Comparison of ENCODE assay signal across 9 mouse cellular contexts in genomic region chr5:148379455-148380245, GRCm38 (mm10). TPM values are rescaled to one million over a fixed set of nuclear protein-coding genes. Genes with fewer than 3 reads are reported as not detected.
DNase-seq lines count a peak whose midpoint lies in the region; ATAC-seq lines count a peak whose summit lies in the region.
"Had no signal": no experiment of that assay in that cellular context is flagged by ENCODE, and none has a peak within 500 bp of the region (broad histone marks: within the 10 kb centered on the region; RNA-seq: fewer than 3 reads in every experiment).

No protein-coding gene starts in this region.

- intact Hi-C loops in left cerebral cortex, postnatal 25 days (cut with DNase I): no loop called here

- no peak overlapping the region for H3K9ac ChIP-seq in liver, embryonic 12.5 days
- H3K9ac ChIP-seq: heart, embryonic 13.5 days had no signal

- no peaks in the 10 kb centered on the region for H3K27me3 ChIP-seq in liver, embryonic 12.5 days (replicated peaks)
- no peaks in the 10 kb centered on the region for H3K27me3 ChIP-seq in forebrain, embryonic 10.5 days (ENCODE audit: poor library complexity, severe bottlenecking)
- H3K27me3 ChIP-seq: heart, embryonic 13.5 days had no signal

- H3K4me2 ChIP-seq in liver, embryonic 12.5 days: no peak overlapping the region
- H3K4me2 ChIP-seq: heart, embryonic 13.5 days had no signal

- peak; percentile 65 for DNase-seq in CD4-positive, CD25-positive, alpha-beta regulatory T cell, adult 2 months (ENCODE audit: low read depth, low spot score)
- DNase-seq in ES-CJ7 (ENCODE audit: low read depth, low spot score): peak; percentile 69
- peak; percentile 26 for DNase-seq in skeletal muscle tissue, adult 2 months (ENCODE audit: low read depth, low spot score)
- DNase-seq in left cerebral cortex, postnatal 25 days (ENCODE audit: low spot score in 2 of 2): no peak
- no peak for DNase-seq in forebrain, embryonic 10.5 days (ENCODE audit: extremely low spot score, low spot score)
- DNase-seq: cerebellum, adult 11 months had no signal

- H3K4me1 ChIP-seq in liver, embryonic 12.5 days: peaks cover 17% of the 10 kb centered on the region
- H3K4me1 ChIP-seq in forebrain, embryonic 10.5 days: 0 out of 2 replicates have a peak, but pooled peaks cover 1% of the 10 kb centered on the region

- peak; percentile 56 for ATAC-seq in liver, embryonic 12.5 days
- no peak for ATAC-seq in cerebellum, adult (ENCODE audit: insufficient number of reproducible peaks, low FRiP score, low TSS enrichment)

- peaks cover 69% of the 10 kb centered on the region for H3K36me3 ChIP-seq in liver, embryonic 12.5 days
- H3K36me3 ChIP-seq in forebrain, embryonic 10.5 days (replicated peaks): peaks cover 33% of the 10 kb centered on the region

- H3K4me3 ChIP-seq in liver, embryonic 12.5 days: no peak overlapping the region
- H3K4me3 ChIP-seq in forebrain, embryonic 10.5 days: no peak overlapping the region
- H3K4me3 ChIP-seq: heart, embryonic 13.5 days had no signal

- H3K27ac ChIP-seq in liver, embryonic 12.5 days: no peak overlapping the region
- H3K27ac ChIP-seq in forebrain, embryonic 10.5 days: no peak overlapping the region
- H3K27ac ChIP-seq: heart, embryonic 13.5 days had no signal

- H3K9me3 ChIP-seq in liver, embryonic 12.5 days (replicated peaks): peaks cover 7% of the 10 kb centered on the region; the same call in 1 of the 2 replicates
- peaks cover 11% of the 10 kb centered on the region; the same call in 1 of the 2 replicates for H3K9me3 ChIP-seq in forebrain, embryonic 10.5 days

- 37% methylated on average over 17 of the region's 17 CpGs for WGBS in liver, embryonic 12.5 days (ENCODE audit: insufficient replicate concordance)
- WGBS in forebrain, embryonic 10.5 days: 90% methylated on average over 17 of the region's 17 CpGs

RNA-seq across cellular contexts. Expression of gene Slc7a1, which starts 20.1 kb away (rescaled TPM):
- polyA plus RNA-seq in liver, embryonic 12.5 days (2016; fragmentation: Nextera tagmentation; extraction: Ambion mirVana): 28.8 and 30.2 TPM in 2 replicates
- total RNA-seq in left cerebral cortex, postnatal 25 days (2021): 10 to 100 TPM; 30.6 to 30.9 TPM
- polyA plus RNA-seq in forebrain, embryonic 10.5 days (2016; fragmentation: Nextera tagmentation; extraction: Ambion mirVana): 17.4 and 17.6 TPM in 2 replicates

Comparison
In these comparisons a context has a peak if more than half of its experiments do, and no peak if none do; other contexts are left out.
1. DNase-seq: peak in CD4-positive, CD25-positive, alpha-beta regulatory T cell, adult 2 months (single experiment), ES-CJ7 (single experiment) and skeletal muscle tissue, adult 2 months (single experiment); none in left cerebral cortex, postnatal 25 days (0 of 2) and forebrain, embryonic 10.5 days (single experiment).